Mouse (Mus musculus): Measurements from ENCODE around the gene Dbt.

The Dbt gene

GRCm38 (mm10) chr3:116512904-116513716, at the start of gene Dbt:
Dbt (plus strand) TSS chr3:116513070.
- DNase-seq, result peak; percentile 95

DNA sequence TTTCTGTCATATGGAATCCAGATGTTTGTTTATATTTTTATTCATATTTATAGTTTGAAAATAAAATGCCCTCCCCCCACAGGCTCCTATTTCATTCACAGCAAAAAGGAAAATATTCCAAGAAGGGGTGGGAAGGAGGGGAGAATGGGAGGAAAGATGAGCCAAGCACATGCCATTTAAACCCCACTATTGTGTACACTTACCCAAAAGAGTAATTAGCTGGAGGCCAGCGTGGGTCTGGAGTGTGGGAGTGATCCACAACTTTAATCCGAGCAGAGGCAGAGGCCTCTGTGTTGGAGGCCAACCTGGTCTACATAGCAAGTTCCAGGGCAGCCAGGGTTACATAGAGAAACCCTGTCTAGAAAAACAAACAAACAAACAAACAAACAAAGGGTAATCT, 48.6 kb upstream of the Dbt start:
- DNase-seq, result no peak

DNA sequence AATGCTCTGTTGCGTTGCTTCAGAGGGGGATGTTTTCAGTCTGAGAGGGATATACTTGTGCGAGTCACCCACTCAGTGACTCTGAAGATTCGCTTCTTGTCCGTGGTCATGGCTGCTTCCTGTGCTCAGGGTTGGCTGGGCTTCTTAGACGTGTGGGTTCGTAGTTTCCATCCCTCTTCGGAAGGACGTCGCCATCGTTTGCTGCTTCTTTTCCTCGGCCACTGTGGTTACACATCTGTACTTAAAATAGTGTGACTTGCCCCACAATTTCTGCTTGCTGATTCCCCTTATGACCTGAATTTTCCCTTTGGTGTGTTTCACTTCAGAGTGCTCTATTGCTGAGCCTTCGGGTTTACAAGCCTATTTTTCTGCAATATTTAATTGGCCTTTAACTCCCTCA, 47.2 kb upstream of the Dbt start:
- DNase-seq, result no peak

GRCm38 (mm10) chr3:116474602-116475001, 38.3 kb upstream of the Dbt start:
- DNase-seq, result no peak

DNA sequence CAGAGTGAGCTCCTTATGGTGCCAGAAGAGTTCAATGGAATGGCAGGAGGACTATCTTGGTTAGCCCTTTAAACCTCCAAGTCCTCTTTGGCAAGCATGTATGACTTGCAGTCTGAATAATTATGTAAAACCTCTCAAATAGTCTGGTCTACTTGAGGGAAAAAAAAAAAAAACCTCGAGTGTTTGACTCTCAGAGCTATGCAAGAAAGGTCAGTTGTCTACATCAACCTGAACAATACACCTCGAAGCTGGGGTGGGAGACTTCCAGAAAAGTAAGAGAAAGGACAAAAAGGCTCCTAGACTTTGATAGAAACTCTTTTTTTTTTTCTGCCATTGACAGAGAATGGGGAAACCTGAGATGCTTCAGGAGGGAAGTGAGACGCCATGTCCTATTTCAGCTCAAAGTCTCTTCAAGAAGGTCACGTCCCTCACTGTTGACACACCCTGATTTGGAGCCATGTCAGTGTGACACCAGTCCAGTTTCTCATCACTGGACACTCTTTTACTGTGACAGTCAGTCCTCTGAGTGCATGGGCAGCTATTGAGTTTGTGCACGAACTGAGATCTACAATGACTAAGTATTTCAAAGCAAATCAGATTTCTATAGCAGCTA, 36.1 kb upstream of the Dbt start:
- no peak for DNase-seq

DNA sequence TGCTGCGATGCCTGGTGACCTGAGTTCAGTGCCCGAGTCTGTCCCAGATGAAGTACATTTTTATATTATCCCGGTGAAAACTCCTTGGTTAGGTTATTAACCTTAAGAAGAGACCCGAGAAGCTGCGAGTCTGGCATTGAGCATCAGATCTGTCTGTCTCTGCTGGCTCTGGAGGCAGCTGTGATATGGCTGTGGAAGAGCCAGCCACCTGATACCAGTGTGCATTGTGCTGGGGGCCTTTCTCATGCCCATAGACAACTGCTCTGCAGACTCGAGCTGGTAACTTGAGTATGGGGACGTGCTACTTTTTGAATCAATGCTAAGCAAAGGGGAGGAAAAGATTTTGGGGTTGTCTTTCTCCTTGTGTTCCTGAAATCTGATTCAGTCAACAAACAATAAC, 35.5 kb upstream of the Dbt start:
- no peak for DNase-seq

GRCm38 (mm10) chr3:116480119-116480518, 32.8 kb upstream of the Dbt start:
- peak; percentile 20 for DNase-seq

DNA sequence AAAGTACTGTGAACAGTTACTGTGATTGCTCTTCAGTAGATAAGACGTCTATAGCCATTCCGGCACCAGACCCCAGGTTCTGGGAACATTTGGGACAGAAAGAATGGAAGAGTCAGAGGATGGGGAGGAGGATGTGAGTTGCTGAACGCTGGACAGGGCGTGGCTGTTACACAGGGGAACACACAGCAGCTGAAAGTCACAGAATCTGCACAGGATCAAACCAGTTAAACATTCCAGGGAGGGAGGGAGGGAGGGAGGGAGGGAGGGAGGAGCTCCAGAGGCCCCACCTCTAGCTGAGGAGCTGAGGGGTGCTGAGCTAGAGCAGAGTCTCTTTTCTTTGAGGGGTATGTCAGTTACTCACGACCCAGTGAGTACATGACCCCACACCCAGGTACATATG, 31.9 kb upstream of the Dbt start:
- DNase-seq, result peak; percentile 12

DNA sequence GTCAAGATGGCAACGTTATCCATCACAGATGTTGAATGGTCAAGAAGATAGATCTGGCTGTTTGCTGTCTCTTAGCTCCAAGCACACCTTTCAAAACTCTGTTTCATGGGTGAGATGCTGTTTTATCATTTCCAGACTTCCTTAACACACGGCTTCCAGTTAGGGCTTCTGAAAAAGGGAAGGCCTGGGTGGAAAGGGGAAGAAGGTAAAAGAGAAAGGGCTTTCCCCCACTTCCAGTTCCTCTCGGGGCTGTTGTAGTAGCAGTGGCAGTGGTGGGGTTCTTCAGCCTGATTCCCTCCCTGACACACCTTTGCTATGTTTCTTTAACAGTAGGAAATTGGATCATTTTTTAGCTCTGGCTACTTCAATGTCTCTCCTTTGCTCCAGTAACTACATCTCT, 30.1 kb upstream of the Dbt start:
- no peak for DNase-seq

DNA sequence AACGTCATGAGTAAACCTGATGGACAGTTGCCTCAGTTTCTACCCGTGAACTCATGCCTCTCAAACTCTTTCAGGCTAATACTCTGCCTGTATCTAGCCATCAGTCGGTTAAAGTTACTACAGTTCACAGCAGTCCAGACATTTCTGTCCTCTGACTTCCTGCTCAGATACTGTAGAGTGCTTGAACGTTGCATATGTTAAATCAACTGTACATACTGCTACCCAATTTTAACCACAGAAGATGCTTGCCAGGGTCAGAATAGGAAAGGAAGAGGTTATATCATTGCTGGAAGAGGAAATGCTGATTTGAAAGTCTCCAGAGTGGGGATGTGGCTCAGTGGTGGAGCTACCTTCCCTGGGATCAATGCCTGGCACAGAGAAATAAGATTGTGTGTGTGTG, 29.6 kb upstream of the Dbt start:
- no peak for DNase-seq

GRCm38 (mm10) chr3:116490920-116491319, 21.9 kb upstream of the Dbt start:
- no peak for DNase-seq

DNA sequence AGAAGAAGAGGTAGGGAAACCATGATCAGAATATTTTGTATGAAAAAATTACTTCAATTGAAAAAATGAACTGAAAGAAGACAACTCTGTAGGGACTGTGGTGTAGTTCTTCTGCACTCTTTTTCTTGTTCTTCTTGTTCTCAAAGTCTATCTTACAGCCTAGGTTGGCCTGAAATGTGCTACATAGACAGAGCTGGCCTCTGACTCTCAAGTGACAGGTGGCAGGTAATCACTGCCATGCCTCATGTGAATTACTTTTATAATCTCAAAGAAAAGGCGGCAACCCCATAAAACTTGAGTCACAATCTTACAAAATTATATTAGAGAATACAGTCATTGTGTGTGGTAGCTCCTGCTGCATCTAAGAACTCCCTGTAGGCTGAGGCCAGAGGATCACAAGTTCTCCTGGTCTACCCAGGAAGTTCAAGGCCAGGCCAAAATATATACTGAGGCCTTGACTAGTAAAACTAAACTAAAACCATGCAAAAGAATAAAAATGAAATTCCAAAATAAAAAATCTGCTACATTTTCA, 20.9 kb upstream of the Dbt start:
- no peak for DNase-seq

DNA sequence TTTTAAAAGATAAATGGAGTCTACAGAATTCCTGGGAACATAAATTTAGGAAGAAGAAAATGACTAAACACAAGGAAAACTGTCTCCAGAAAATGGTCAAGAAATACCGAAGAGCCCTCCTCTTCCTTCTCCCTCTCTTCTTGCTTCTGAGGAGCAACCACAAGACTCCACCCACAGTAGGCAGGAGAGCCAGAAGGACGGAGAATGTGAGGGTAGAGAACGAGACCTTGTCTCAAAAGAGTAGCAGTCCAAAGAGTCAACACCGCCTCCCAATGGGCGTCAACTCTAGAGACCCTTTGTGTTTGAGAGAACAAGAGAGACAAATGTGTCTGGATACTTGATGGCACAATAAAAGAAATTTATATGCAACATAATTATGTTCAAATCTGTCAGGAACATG, 19.2 kb upstream of the Dbt start:
- DNase-seq, result no peak

DNA sequence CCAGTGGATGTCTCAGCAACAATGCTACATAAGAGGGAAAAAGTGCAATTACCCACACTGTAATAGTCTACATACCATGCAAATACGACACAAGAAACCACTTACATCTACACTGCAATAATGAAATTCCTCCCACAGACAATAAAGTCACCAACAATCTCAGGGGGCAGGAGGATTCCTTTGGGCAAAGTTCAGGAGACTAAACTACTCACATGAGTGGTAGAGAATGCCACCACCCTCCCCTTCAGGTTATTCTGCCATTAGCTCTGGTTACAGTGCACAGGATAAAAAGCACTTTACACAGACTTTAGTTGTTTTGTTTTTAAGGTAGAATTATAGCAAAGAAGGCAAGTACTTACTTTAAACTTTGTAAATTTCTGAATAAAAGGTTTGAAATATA, 17.2 kb upstream of the Dbt start:
- no peak for DNase-seq

GRCm38 (mm10) chr3:116507772-116508351, 5.0 kb upstream of the Dbt start, which contains the start of gene Rtca:
Rtca (minus strand) TSS chr3:116508208.
- peak; percentile 98 for DNase-seq

- no peak for DNase-seq
Measured at GRCm38 (mm10) chr3:116512151-116512903, 543 bp upstream of the Dbt start.

- DNase-seq, result no peak
Measured at GRCm38 (mm10) chr3:116520141-116520761, 7.4 kb downstream of the Dbt start.

GRCm38 (mm10) chr3:116529741-116530140, 16.9 kb downstream of the Dbt start:
- no peak for DNase-seq

- no peak for DNase-seq
Measured at GRCm38 (mm10) chr3:116530826-116531225, 18.0 kb downstream of the Dbt start.

DNA sequence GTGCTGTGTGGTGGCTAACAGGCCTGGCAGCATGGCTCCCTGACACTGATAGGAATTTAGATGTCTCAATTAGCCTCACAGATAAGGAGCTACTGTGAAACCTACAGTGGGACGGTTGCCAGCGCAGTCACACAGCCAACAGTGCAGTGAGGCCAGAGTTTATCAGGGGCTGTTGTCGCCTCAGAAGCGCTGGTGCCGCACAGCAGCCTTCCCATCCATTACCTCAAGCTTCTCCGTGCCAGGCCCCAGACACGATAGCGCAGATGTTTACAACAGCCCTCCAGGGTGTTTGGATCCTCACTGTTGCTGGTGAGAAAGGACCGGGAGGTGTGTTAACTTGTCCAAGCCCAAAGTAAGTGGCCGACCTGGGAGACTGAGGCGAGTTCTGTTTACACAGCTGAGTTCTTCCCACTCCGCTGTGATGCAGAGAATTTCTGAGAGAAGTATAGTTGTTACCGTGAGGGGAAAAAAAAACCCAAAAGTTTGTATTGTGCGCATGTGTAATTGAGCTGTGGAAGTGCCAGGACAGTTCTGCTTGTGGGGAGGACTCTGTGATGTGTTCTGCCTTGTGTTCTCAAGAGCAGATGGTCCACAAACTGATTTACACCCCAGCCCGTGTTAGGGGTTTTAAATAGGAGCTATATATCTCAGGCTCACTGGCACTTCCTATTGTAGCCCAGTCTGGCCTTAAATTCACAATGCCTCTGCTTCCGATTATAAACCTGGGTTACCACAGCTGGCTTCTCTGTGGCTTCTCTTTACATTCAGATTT, 23.7 kb downstream of the Dbt start:
- DNase-seq, result peak; percentile 47

- DNase-seq, result peak; percentile 18
Measured at GRCm38 (mm10) chr3:116537200-116537573, 24.3 kb downstream of the Dbt start.

DNA sequence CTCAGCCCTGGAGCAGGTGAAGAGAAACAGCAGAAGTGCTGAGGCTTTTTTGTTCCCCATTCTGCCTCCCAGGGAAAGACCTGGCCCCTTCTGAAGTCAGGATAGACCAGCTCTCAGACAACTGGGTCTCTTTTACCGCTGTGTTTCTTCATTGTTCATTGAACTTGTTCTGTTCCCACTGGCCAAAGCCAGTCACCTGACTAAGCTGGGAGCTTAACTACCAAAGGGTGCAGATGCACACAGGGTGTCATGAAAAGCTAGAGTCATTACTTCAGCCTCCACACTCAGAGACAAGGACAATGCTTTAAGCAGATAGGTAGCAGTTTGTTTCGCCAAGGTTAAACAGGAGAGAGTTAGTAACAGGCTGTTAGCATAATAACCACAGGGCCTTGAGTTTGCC, 29.2 kb downstream of the Dbt start:
- DNase-seq, result no peak
